Mouse (Mus musculus) layer of hippocampus, postnatal 10 days (tissue): ENCODE data around the gene Tnfrsf1a. TPM values are rescaled to one million over a fixed set of nuclear protein-coding genes. Genes with fewer than 3 reads are reported as not detected.

Source experiments
- DNase-seq, 2 experiments: peaks; one replicate each; pipeline ENCODE4 v3.0.0; 2021; ENCODE audit warnings: low spot score in 2 of 2
- total RNA-seq, 2 experiments: library from RNA; stranded (reverse); gene quantifications; 2 replicates each; pipeline ENCODE4 v1.2.3; 2021

Gene Tnfrsf1a
- total RNA-seq, 2 experiments from 2014 or later, result 12.6 to 13.8 TPM

- DNase-seq, result no peak
These were observed 4.1 kb downstream of the Tnfrsf1a start for GRCm38 (mm10) chr6:125353221-125353620.

GRCm38 (mm10) chr6:125353655-125354054 is 4.5 kb downstream of the Tnfrsf1a start:
- no peak for DNase-seq

GRCm38 (mm10) chr6:125354352-125355151 is 5.4 kb downstream of the Tnfrsf1a start:
- no peak for DNase-seq

- DNase-seq, result no peak
These were observed 6.1 kb downstream of the Tnfrsf1a start for GRCm38 (mm10) chr6:125355197-125355741.

- no peak for DNase-seq
These were observed 7.1 kb downstream of the Tnfrsf1a start for GRCm38 (mm10) chr6:125356264-125356663.

- no peak for DNase-seq
These were observed 8.2 kb downstream of the Tnfrsf1a start for GRCm38 (mm10) chr6:125357334-125357733.

GRCm38 (mm10) chr6:125359999-125360398 is 10.8 kb downstream of the Tnfrsf1a start:
- no peak for DNase-seq

- no peak for DNase-seq
These were observed 11.7 kb downstream of the Tnfrsf1a start for GRCm38 (mm10) chr6:125360846-125361245.

- peak; percentile 53 to 61 for DNase-seq
These were observed 12.5 kb downstream of the Tnfrsf1a start for GRCm38 (mm10) chr6:125361467-125362291.

- DNase-seq, result no peak
These were observed 13.9 kb downstream of the Tnfrsf1a start for GRCm38 (mm10) chr6:125363021-125363420.

- no peak for DNase-seq
These were observed 14.5 kb downstream of the Tnfrsf1a start for GRCm38 (mm10) chr6:125363451-125364242.

GRCm38 (mm10) chr6:125364448-125364847 is 15.3 kb downstream of the Tnfrsf1a start:
- peak in 1 of 2 experiments; percentile 29 for DNase-seq

- no peak for DNase-seq
These were observed 16.4 kb downstream of the Tnfrsf1a start for GRCm38 (mm10) chr6:125365522-125365921.

GRCm38 (mm10) chr6:125366133-125366532 is 17.0 kb downstream of the Tnfrsf1a start:
- no peak for DNase-seq

- no peak for DNase-seq
These were observed 18.7 kb downstream of the Tnfrsf1a start for GRCm38 (mm10) chr6:125367758-125368371.

- DNase-seq, result peak in 1 of 2 experiments; percentile 34
These were observed 27.9 kb downstream of the Tnfrsf1a start for GRCm38 (mm10) chr6:125377042-125377441.

GRCm38 (mm10) chr6:125377582-125378451 is 28.7 kb downstream of the Tnfrsf1a start:
- DNase-seq, result peak in 1 of 2 experiments; percentile 32

- DNase-seq, result no peak
These were observed 29.5 kb downstream of the Tnfrsf1a start for GRCm38 (mm10) chr6:125378621-125379020.

- no peak for DNase-seq
These were observed 30.6 kb downstream of the Tnfrsf1a start for GRCm38 (mm10) chr6:125379781-125380180.
